Mouse (Mus musculus) spleen, adult 10 weeks (tissue): ENCODE data around the gene Haghl. TPM values are rescaled to one million over a fixed set of nuclear protein-coding genes. Genes with fewer than 3 reads are reported as not detected.

Source experiments
- polyA plus RNA-seq: library from polyadenylated mRNA; stranded (reverse); fragments of 350-450 nt; fragmentation: Illumina TruSeq; extraction: RNeasy Lipid Tissue Mini Kit (QIAGEN cat#74804); gene quantifications from one replicate; pipeline ENCODE4 v1.2.3, GENCODE M21; 2015; ENCODE audit warnings: low replicate concordance; ENCODE audit not compliant: insufficient read depth

Haghl gene
- 7.3 TPM for polyA plus RNA-seq

DNA sequence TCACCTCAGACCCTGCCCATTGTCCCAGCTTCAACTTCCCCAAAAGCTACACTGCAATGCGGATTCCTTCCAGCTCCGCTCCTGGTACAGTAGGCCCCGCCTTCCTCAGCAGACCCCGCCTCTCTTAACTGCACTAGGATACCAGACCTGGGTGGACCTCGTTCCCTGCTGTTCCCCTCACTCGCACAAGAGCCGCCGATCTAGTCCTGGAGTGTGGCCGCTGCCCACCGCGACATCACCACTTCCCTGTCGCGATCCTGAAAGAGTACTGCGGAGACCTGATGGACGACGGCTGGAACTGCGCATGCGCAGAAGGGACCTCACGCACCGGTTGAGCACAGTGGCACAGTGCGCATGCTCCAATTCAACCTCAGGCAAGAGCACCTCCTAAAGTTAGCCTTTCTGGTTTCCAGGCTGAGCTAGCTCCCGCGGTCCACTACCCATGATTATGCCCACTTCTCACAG, at the start of gene Haghl:
Haghl (minus strand) TSS at position 393 of the 465 bp plus-strand sequence.

DNA sequence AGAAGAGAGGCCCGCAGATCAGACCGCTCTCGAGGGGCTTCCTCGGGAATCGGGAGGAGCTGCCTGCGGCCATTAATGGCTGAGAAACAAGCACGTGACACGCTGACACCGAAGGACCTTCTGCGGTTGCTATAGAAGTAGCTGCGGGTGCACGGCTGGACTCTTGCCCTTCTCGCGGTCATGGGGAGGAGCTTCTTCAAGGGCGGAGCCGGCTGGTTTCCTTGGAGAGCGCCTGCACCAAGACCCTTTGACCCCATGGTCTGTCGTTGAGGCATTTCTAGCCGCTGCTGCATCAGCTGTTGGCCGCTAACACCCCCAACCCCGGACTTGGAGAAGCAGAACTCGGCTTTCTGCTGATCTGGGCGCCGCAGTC, 47.8 kb upstream of the Haghl start, which contains the start of gene Stub1:
Stub1 (minus strand) TSS at position 114 of the 373 bp plus-strand sequence.

DNA sequence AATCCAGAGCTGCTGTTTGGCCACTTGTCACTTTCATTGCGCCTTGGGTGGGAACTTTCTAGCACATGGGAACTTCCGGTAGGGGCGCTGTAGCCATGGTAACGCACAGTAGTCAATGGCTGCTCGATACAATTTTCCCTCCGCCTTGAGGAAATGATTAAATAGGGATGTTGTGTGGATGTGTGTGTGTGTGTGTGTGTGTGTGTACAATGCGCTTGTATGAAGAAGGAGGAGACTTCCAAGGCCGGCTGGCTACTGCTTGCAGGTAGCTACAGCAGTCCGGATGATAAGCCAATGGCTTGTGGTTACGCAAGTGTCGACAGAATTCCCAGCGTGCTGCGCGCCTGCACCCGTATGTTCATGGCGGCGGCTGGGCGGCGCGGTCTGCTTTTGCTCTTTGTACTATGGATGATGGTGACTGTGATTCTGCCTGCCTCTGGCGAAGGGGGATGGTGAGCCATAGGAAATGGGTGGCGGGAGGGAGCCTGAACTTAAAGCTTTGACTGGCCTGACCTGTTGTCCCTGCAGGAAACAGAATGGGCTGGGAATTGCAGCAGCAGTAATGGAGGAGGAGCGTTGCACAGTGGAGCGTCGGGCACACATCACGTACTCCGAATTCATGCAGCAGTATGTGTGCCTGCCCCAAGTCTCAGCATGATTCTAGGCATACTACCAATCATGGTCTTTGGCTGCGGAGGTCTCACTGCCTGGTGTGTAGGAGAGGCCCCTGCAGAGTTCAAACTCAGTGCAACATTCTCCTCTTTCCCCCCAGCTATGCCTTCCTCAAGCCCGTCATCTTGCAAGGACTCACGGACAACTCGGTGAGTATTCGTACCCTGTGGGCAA, 43.5 kb upstream of the Haghl start, which contains the start of gene Jmjd8:
Jmjd8 (plus strand) TSS at position 156 of the 846 bp plus-strand sequence.

DNA sequence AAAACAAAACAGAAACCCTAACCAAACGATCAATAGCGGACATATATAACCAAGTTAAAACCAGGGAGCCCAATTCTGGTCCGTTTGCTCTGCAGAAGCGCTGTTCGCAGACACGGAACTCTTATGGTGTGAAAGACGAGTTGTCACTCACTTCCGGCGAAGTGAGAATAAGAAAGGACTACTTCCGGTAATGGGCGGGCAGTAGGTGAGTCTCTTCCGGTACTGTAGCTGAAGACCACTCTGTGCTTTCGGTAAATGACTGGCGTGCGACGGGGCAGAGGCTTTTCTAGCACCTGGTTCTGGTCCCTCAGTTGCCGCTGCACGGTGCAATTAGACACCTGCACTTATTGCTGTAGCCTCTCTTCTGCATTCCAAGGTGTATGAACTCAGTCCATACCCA, 38.0 kb upstream of the Haghl start, which contains the start of gene Wdr24:
Wdr24 (plus strand) TSS at position 176 of the 400 bp plus-strand sequence.

DNA sequence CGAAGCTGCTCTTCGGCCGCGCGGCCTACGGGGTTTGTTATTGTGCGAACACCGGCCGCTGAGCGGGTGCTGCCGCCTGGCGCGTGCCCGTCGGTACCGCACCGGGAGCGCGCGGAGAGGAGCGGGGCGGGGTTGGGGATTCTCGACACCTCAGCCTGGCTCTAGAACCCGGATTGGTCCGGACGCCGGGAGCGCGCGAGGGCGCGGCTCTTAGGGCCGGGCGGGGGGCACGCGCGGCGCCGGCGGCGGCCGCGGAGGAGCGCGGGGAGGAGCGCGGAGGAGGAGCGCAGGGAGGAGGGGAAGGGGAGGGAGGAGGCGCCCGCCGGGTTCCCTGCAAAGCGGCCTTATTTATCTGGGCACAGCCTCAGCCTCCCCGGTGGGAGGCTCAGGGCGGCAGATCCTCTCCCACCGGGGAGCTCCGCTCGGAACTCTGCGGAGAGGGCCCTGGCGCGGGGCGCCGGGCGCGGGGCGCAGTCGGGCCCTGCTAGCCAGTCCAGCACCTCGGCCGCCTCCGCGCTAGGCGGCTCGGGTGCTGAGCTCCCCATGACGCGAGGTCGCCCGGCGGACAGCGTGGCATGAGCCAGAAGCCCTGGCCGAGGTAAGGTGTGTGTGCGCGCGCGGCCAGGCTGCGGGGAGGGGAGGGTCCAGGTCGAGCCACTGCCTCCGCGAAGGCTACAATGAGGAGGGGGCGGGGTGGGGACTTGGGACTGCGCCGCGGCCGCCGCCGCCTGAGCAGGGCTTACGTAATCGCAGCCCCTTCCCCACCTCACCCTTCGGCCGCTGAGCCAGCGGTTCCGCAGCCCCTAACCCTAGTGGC, 23.5 kb upstream of the Haghl start, which contains the start of gene Fbxl16:
Fbxl16 (plus strand) TSS at position 297 of the 817 bp plus-strand sequence.

DNA sequence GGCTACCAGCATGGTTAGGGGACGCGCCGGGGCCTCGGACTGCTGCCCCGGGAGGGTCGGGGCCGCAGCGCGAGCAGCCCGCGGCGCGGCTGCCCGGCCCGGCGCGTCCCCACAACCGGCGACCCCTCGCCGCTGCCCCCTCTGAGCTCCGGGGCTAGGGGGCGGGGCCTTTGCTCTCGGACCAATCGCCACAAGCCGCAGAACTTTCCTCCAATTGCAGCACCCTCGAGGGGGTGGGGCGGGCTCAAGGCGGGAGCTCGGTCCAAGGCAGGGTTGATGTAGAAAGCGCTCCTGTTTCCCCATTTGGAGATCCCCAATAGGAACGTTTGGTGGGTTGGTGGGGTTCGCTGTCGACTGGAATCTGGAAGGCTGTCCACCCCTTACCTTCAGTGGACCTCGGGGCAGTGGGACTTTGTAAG, 11.5 kb upstream of the Haghl start, which contains the start of gene Metrn:
Metrn (minus strand) TSS at position 186 of the 419 bp plus-strand sequence.

DNA sequence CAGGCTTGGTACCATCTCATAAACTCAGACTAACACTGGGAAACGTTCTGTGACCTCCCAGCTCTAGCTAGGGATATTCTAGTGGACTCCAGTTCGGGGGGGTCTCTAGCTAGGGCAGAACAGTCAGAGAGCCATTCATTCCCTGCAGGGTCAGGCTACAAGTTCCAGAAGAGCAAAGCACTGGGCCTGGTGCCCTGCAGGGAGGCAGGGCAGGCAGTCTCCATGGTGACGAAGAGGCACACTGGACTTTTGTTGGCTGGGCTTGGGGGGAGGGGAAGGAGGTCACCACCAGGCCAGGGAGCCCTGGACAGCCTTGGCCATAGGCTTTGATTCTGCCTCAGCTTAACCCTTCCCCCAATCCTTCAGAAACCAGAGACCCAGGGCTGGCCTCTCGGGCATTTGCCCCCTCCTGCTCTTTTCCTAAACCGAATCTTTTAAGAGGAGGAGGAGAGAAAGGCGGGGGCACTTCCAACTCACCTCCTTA, 10.2 kb upstream of the Haghl start, which contains the start of gene AC134908.4:
AC134908.4 (minus strand) TSS at position 51 of the 484 bp plus-strand sequence.

DNA sequence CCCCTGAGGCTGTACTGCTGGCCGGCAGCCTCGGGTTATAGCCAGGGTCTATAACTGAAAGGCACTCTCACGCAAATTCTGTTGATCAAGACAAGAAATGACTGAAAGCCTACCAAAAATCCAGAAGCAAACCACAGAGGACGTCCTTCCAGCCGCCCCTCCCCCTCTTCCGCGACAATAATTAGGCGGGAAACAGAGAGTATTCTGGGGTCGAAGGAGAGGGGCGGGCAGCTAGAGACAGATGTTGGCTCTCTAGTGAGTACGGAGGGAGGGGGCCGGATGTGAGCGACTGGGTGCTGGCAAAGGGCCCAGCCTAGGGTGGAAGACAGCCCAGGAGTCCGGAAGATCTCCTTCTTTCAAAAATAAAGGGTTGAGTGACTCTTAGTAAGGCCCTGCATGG, 7.1 kb upstream of the Haghl start, which contains the start of gene Fam173a:
Fam173a (minus strand) TSS at position 287 of the 400 bp plus-strand sequence.

DNA sequence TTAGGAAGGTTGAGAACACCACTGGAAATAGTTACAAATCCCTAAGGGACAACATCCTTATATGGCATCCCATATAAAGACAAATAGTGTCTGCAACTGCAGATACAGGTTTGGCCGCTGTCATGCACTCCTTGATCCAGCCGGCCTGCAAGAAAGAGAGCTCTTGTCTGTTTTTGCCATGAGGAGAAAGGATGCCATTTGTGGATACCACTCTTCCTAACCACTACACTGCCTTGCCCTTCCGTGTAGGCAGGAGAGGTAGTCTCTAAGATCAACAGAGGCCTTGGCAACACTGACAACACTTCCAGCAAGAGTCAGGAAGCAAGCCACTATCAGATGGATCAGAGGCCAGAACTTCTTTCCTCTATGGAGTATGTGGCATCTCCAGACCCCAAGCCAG, 807 bp upstream of the Haghl start, which contains the start of gene Ccdc78:
Ccdc78 (plus strand) TSS at position 301 of the 400 bp plus-strand sequence.

DNA sequence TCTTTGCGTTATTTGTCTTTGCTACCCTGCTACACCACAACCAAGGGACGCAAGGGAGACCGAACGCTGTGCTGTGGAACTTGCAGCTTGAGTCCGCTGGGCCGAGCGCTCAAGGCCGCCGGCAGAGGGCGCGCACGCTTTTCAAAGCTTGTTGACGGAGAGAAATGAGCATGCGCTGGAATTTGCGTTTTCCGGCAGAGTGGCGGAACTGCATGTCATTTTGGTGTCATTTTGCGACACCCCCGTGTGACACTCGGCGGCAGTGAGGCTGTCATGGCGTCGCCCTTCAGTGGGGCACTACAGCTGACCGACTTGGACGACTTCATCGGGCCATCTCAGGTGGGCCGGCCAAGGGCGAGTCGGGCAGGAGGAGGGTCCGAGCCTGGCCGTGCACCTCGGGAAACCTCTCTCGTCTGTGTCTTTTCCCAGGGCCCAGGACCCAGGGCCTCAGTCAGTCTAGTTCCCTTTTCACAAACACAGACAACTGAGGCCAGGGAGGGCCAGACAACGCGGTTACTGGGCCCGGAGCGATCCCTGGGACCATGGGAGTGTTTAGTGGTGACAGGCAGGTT, 11.8 kb downstream of the Haghl start, which contains the start of gene Narfl:
Narfl (plus strand) TSS at position 228 of the 572 bp plus-strand sequence.

DNA sequence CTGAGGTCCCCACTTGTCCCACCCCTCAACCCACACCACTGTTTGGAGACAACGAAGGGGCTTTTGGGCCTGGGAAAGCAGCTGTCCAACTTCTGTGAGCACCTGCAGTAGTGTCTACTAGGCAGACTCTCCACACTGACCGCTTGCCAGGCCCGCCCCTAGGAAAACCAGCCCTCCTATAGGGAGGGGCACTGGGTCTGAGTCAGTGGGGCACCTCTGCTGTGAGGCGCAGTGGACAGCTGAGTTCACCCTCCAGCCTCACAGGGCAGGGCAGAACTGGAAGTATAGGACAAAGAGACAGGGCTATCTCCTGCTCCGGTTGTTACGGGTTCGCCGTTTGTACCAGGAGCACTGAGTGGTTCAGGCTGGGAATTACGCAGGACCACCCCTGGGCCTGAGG, 31.2 kb downstream of the Haghl start, which contains the start of gene Msln:
Msln (minus strand) TSS at position 138 of the 400 bp plus-strand sequence.

DNA sequence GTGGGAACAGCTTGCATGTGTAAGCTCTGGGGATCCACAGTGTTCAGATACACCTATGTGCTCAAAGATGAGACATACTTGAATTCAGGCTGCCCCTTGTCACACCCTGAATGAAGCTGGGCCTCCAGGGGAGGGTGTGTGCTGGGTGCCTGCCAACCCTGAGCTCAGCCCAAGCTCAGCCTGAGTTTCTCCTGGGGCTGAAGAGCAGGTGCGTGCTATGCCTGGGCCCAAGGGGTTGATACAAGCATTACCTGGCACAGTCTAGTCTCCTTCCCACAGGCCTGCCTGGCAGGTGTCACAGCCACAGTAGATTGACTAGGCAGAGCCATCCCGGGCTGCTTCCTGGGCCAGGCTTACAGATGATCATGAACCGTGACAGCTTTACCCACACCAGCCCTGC, 49.7 kb downstream of the Haghl start, which contains the start of gene Mslnl:
Mslnl (plus strand) TSS at position 298 of the 400 bp plus-strand sequence.

Other genes starting within 250 kb of the Haghl start
- 0.55 TPM for gene Sox8, start 215.0 kb downstream of the Haghl start, polyA plus RNA-seq
- gene Lmf1, start 206.6 kb downstream of the Haghl start, polyA plus RNA-seq, result 7.9 TPM
- gene Gng13, start 68.5 kb downstream of the Haghl start, polyA plus RNA-seq, result not detected
- gene Chtf18, start 58.3 kb downstream of the Haghl start, polyA plus RNA-seq, result 3.2 TPM
- 1.5 TPM for gene Rpusd1, start 58.0 kb downstream of the Haghl start, polyA plus RNA-seq
- gene Mslnl, start 49.6 kb downstream of the Haghl start, polyA plus RNA-seq, result not detected
- 1.9 TPM for gene Msln, start 31.3 kb downstream of the Haghl start, polyA plus RNA-seq
- 15.2 TPM for gene Narfl, start 11.9 kb downstream of the Haghl start, polyA plus RNA-seq
- not detected for gene Ccdc78, start 907 bp upstream of the Haghl start, polyA plus RNA-seq
- gene Fam173a, start 7.2 kb upstream of the Haghl start, polyA plus RNA-seq, result 19.6 TPM
- not detected for gene AC134908.4, start 10.0 kb upstream of the Haghl start, polyA plus RNA-seq
- 2.4 TPM for gene Metrn, start 11.5 kb upstream of the Haghl start, polyA plus RNA-seq
- 0.46 TPM for gene Fbxl16, start 23.4 kb upstream of the Haghl start, polyA plus RNA-seq
- 7.8 TPM for gene Wdr24, start 38.0 kb upstream of the Haghl start, polyA plus RNA-seq
- gene Jmjd8, start 43.2 kb upstream of the Haghl start, polyA plus RNA-seq, result 21.8 TPM
- 41.4 TPM for gene Stub1, start 47.7 kb upstream of the Haghl start, polyA plus RNA-seq
- not detected for gene Rhbdl1, start 51.6 kb upstream of the Haghl start, polyA plus RNA-seq
- gene Gm20683, start 56.1 kb upstream of the Haghl start, polyA plus RNA-seq, result 0.30 TPM
- gene Rhot2, start 59.2 kb upstream of the Haghl start, polyA plus RNA-seq, result 38.1 TPM
- 9.6 TPM for gene Wdr90, start 75.8 kb upstream of the Haghl start, polyA plus RNA-seq
- 1.4 TPM for gene Mcrip2, start 83.1 kb upstream of the Haghl start, polyA plus RNA-seq
- gene Mettl26, start 89.4 kb upstream of the Haghl start, polyA plus RNA-seq, result 14.3 TPM
- gene Wfikkn1, start 95.2 kb upstream of the Haghl start, polyA plus RNA-seq, result 0.21 TPM
- gene Rab40c, start 134.1 kb upstream of the Haghl start, polyA plus RNA-seq, result 10.4 TPM
- 70.8 TPM for gene Pigq, start 159.3 kb upstream of the Haghl start, polyA plus RNA-seq
- 0.28 TPM for gene Nhlrc4, start 159.3 kb upstream of the Haghl start, polyA plus RNA-seq
- gene A930017K11Rik, start 166.9 kb upstream of the Haghl start, polyA plus RNA-seq, result not detected
- gene Capn15, start 200.1 kb upstream of the Haghl start, polyA plus RNA-seq, result 5.8 TPM